Mouse (Mus musculus): ENCODE data around the gene Pdss1.

The Pdss1 gene

GRCm38 (mm10) chr2:22957415-22957814, 62.1 kb downstream of the Pdss1 start:
- in situ Hi-C loops (cut with MboI), result no loop called here

- in situ Hi-C loops (cut with MboI), result no loop called here
These were observed 66.4 kb downstream of the Pdss1 start for GRCm38 (mm10) chr2:22961681-22962080.

- in situ Hi-C loops (cut with MboI), result no loop called here
These were observed 66.9 kb downstream of the Pdss1 start for GRCm38 (mm10) chr2:22962242-22962641.

GRCm38 (mm10) chr2:22962970-22963369, 67.6 kb downstream of the Pdss1 start:
- in situ Hi-C loops (cut with MboI), result no loop called here

GRCm38 (mm10) chr2:22977387-22977973, 82.2 kb downstream of the Pdss1 start:
- in situ Hi-C loops (cut with MboI), result no loop called here

GRCm38 (mm10) chr2:22985973-22986657, 90.8 kb downstream of the Pdss1 start:
- in situ Hi-C loops (cut with MboI), result loop anchor here (5.0 kb wide), 1 partner anchor 36 kb away; no protein-coding TSS in a partner anchor

All from mature B cell (primary cell).